Mouse (Mus musculus): Measurements from ENCODE around the gene Zbtb1. TPM values are rescaled to one million over a fixed set of nuclear protein-coding genes. Genes with fewer than 3 reads are reported as not detected.
A peak's percentile ranks its signal among the peaks of the same experiment; 100 is the strongest.

Gene Zbtb1
- total RNA-seq (2021) = 1 to 10 TPM; 3.6 to 4.3 TPM
- long read RNA-seq, experiment 1, full-length matches to known transcripts = 15 of 22 reads
- long read RNA-seq, experiment 1, partial matches to known transcripts = 0 of 22 reads
- long read RNA-seq, experiment 1, other reads (novel, unspliced or antisense) = 7 of 22 reads
- long read RNA-seq, experiment 2, full-length matches to known transcripts = 9 of 13 reads
- long read RNA-seq, experiment 2, partial matches to known transcripts = 0 of 13 reads
- long read RNA-seq, experiment 2, other reads (novel, unspliced or antisense) = 4 of 13 reads

DNA sequence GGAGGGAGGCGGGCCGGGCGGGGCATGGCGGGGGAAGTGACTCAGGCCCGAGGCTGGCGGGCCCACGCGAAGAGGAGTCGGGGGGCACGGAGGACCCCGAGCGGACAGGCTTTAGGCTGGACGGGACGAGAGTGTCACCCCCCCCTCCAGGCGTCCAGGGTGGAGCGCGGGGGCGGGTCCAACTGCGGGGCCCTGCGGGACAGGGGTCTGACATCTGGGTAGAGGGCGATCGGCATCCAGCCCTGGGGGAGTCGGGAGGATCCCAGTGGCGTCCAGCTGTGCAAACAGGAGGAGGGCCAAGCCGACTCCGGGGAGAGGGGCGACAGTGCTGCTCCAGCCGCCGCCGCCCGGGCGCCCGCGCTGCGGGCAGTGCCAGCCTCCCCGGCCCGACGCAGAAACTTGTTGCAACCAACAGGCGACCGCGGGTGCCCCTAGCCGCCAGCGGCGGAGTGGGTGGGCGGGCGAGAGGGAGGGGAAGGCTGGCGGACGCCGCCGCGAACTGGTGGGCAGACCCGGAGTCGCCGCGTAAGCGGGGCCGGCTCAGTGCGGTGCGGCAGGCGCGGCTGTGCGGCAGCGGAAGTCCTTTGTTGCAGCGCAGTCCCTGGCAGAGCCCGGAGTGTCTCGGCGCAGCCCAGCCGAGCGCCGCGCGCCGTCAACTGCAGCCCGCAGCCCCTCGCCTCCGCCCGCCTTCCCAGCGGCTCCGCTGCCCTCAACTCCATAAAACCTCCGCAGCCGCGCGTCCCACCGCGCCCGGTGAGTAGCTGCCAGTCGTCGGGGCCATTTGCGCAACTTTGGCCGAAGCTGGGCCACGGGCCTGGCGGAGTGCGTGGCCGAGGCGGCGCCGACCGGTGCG is at the start of gene Zbtb1:
Zbtb1 (plus strand) TSS at position 289 of the 853 bp plus-strand sequence.
- peak; percentile 89 for DNase-seq
- peak within 1 kb of the TSS; percentile 100 for H3K4me3 ChIP-seq
- peak within 1 kb of the TSS; percentile 98 for H3K27ac ChIP-seq
- intact Hi-C loops (cut with DNase I) = loop anchor here (1.0 kb wide), 1 partner anchor 34 kb away; the partner anchor contains the start of gene Hspa2
- TF ChIP-seq CTCF (IDR thresholded peaks at IDR 0.05) = peak; percentile 15; the same call in 1 of the 2 replicates

DNA sequence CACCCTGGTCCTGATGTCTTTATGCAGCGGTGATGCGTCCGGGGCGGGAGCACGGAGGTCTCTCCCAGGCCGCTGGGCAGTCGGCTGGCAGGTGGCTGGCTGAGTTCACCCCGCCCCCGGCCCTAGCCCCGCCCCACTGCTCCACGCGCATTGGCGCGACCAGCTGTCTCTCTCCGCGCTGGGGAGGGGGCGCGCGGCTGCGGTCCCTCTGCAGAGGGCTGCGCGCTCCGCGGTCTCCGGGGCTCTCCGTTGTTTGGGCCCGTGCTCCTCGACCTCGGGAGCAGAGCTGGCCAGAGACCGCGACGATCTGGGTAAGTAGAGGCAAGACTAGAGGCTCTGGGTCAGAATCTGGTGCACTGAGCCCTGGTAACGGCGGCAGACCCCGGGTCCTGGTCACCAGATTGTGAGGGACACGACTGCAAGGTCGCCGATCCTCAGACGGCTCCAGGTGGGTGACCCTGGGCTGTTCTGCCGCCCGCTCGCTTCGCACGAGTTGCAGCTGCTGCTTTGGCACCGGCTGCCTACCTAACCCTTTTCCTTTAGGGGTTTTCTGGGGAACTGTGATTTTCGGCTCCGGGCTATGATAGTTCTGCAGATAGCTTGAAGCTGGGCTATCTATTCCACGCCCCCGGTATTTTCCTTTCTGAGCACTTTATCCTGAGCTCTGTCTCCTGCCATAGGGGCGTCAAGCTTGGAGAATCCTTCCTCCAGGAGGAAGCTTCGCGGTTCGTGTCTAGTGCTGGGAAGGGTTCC is 45.2 kb upstream of the Zbtb1 start, which contains the start of gene Akap5:
Akap5 (plus strand) TSS at position 213 of the 753 bp plus-strand sequence.
- Histone ChIP-seq H3K4me3 (peak within 1 kb of the TSS; percentile 83), H3K27ac (0 out of 2 replicates have a peak within 1 kb of the TSS, but pooled peaks have one; percentile 24)
- intact Hi-C loops (cut with DNase I) = no loop called here
- TF ChIP-seq CTCF (IDR thresholded peaks at IDR 0.05) = no peak
- DNase-seq = peak; percentile 70

DNA sequence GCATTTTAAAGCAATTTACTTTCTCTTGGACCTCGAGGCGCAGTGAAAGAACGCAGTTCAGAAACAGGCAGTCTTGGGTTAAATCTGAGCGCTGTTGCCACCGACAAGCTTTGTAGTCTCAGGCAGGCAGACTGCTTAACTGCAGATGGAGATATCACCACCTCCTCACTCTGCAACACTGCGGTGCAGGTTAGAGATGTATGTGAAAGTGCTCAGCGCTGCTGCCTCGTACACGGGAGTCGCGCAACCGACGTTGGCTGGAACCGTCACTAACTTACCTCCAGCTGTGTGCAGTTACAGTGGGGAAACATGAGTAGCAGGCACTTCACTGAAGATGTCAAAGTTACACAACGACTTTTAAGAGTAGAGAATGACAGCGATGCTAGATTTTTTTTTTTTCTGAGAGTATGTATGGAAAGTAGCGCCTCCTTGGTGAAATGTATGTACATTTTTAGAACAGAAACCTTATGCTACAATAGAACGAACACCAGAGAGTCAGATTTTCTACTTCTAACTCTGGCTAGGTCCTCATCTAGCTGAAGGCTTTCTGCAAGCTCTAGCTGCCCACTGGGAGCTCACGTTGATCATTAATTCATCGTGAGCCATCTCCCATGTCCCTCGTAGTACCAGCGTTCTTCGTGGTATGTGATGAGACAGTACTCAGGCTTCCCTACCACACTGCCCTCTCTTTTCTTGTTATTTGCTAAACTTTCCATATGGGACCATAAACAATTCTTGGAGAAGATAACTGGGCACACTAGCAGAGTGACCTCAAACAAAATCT is 43.4 kb upstream of the Zbtb1 start:
- no peak overlapping the region for H3K27ac ChIP-seq
- DNase-seq = no peak
- TF ChIP-seq CTCF (IDR thresholded peaks at IDR 0.05) = no peak
- H3K4me3 ChIP-seq = no peak overlapping the region
- intact Hi-C loops (cut with DNase I) = no loop called here

DNA sequence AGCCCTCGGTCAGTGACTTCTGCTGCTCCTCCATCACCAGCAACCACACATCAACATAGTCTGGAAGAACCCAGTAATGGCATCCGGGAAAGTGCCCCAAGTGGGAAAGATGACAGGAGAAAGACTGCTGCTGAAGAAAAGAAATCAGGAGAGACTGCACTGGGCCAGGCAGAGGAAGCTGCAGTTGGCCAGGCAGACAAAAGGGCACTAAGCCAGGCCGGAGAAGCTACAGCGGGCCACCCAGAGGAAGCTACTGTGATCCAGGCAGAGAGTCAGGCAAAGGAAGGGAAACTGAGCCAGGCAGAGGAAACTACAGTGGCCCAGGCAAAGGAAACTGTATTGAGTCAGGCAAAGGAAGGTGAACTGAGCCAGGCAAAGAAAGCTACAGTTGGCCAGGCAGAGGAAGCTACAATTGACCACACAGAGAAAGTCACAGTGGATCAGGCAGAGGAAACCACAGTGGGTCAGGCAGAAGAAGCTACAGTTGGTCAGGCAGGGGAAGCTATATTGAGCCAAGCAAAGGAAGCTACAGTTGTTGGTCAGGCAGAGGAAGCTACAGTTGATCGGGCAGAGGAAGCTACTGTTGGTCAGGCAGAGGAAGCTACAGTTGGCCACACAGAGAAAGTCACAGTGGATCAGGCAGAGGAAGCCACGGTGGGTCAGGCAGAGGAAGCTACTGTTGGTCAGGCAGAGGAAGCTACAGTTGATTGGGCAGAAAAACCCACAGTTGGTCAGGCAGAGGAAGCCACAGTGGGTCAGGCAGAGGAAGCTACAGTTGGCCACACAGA is 41.3 kb upstream of the Zbtb1 start:
- DNase-seq = no peak
- TF ChIP-seq CTCF (IDR thresholded peaks at IDR 0.05) = no peak
- Histone ChIP-seq H3K27ac (no peak overlapping the region), H3K4me3 (no peak overlapping the region)
- intact Hi-C loops (cut with DNase I) = no loop called here

DNA sequence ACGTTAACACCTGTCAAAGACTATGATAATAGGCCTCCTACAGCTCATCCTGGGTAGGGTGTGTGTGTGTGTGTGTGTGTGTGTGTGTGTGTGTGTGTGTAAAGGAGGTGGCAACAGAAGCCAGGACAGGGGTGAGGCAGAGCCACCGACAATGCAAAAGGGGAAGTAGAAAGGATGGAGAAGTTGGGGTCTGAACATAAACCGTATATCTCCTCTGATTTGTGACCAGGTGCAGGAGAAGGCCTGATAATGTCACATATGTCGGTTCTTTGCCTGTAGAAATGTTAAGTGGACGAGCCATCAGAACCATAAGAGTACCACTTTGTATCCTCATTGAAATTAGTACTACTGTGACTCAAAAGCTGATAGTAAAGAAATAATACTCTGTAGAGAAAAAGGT is 36.4 kb upstream of the Zbtb1 start:
- TF ChIP-seq CTCF (IDR thresholded peaks at IDR 0.05) = no peak
- intact Hi-C loops (cut with DNase I) = no loop called here
- DNase-seq = no peak
- no peak overlapping the region for H3K4me3 ChIP-seq
- no peak overlapping the region for H3K27ac ChIP-seq

DNA sequence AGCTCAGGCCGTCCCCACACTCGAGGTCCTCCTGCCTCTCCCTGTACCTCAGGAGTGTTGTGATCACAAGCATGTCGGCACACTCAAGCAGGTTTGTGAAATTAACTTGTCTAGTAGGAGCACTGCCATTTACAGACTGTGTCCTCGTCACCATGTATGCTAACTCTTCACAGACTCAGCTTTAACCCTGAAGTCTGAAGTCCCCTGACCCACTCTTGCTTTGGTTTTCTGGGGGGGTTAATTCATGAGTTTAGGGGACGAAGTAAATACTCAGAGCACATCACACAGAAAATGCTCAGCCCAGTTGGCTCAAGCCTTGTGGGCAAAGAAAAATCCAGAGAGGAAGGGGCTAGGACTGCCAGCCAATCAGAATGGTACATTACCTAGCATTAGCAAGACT is 34.4 kb upstream of the Zbtb1 start:
- DNase-seq = no peak
- intact Hi-C loops (cut with DNase I) = no loop called here
- Histone ChIP-seq H3K27ac (no peak overlapping the region), H3K4me3 (no peak overlapping the region)
- TF ChIP-seq CTCF (IDR thresholded peaks at IDR 0.05) = no peak

DNA sequence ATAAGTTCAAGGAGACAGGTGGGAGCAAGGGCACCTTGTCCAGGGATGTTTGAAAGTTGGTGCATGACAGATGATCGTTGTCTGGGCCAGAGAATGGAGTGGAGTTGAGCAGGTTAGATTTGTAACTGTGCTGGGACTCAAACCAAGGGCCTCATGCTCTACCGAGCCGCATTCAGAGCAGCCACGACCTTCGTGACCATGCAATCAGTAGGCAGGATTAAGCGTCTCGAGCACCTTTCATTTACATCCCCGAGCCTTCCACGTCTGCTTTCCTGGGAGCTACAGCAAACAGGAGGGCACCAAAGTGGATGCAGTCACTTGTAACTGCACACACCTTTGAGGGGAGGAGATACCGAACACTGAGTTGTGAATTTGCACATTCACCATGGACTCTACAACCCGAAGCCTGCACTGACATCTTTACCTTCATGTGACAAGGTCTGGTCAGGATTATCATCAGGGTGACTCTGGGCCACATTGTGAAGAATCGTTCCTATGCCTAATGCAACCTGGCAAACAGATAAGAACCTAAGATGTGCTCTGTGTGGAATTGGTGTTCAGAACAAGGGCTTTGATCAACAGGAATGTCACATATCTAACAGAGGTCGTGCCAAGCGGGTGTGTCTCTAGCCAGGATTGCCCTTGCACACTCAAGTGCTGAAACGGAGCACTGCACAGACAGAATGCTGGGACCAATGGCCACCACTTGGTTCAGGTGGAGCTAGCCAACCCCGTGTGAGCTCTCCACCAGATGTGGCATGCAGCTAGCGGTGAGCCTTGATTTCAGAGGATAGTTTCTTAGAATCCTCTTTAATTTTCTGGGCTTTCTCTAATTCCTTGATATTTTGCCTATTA is 33.7 kb upstream of the Zbtb1 start:
- no peak for TF ChIP-seq CTCF (IDR thresholded peaks at IDR 0.05)
- no peak overlapping the region for H3K4me3 ChIP-seq
- no peak overlapping the region for H3K27ac ChIP-seq
- intact Hi-C loops (cut with DNase I) = no loop called here
- no peak for DNase-seq

DNA sequence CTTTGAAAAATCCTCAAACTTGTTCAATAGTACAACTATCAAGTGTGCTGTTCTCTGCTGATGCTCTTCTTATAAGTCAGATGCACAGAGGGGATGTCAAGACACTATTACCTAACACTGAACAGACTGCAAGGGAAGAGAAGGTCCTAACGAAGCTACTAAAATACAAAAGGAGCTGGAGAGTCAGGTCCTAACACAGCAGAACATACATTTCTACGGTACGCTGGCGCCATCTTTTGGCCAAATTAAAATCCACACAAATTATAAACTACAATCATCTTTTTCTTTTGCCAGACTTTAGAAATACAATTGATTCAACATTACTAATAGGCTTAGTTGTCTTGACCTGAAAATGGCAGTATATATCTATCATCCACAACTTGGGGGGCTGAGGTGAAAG is 29.0 kb upstream of the Zbtb1 start:
- TF ChIP-seq CTCF (IDR thresholded peaks at IDR 0.05) = peak; percentile 81
- peak; percentile 42 for DNase-seq
- H3K27ac ChIP-seq = no peak overlapping the region
- H3K4me3 ChIP-seq = no peak overlapping the region
- intact Hi-C loops (cut with DNase I) = loop anchor here (2.0 kb wide), 1 partner anchor 144 kb away; no protein-coding TSS in a partner anchor

DNA sequence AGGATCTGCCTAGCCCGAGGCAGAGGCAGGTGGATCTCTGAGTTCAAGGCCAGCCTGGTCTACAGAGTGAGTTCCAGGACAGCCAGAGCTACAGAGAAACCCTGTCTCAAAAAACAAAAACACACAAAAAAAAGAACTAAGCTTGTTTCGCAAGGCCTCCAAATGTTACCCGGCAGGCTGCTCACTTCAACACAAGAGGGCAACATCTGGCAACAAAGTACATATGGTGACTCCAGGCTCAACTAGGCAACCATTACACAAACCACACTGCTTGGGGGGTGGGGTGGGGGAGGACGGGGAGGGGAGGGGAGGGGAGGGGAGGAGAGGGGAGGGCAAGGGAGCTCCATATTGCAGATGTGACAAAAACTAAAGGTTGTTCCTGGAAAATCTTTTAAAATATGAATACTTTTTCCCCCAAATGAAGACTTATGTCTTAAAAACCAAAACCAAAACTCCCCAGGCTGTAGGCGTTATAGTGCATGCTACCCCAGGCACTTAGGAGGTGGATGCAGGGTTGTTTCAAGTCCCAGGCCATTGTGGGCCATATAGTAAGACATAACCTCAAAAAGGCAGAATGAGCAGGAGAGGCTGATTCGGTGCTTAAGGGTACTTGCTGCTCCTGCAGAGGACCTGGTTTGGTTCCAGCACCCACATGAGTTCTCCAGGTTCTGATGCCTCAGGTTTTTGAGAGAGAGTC is 24.2 kb upstream of the Zbtb1 start:
- intact Hi-C loops (cut with DNase I) = loop anchor here (5.0 kb wide), 1 partner anchor 126 kb away; no protein-coding TSS in a partner anchor
- Histone ChIP-seq H3K27ac (no peak overlapping the region), H3K4me3 (no peak overlapping the region)
- TF ChIP-seq CTCF (IDR thresholded peaks at IDR 0.05) = peak; percentile 46
- DNase-seq = no peak
